Mouse (Mus musculus): Measurements from ENCODE around the gene Igf2bp1. TPM values are rescaled to one million over a fixed set of nuclear protein-coding genes. Genes with fewer than 3 reads are reported as not detected.

Gene Igf2bp1
- polyA plus RNA-seq, 1 experiment from 2014 or later = 17.2 TPM

GRCm38 (mm10) chr11:95980762-95981418 lies 24.9 kb downstream of the Igf2bp1 start:
- 76% methylated on average over 8 of the region's 8 CpGs for WGBS
- Histone ChIP-seq H3K9me3 (ENCODE audit: control insufficient read depth, low read length) (no peaks in the 10 kb centered on the region), H3K27me3 (ENCODE audit: control insufficient read depth, insufficient read depth, low read length) (no peaks in the 10 kb centered on the region), H3K27ac (replicated peaks in 1 of 2; ENCODE audit: control insufficient read depth in 1 of 2, insufficient read depth in 1 of 2, low read depth in 2 of 2, low read length in 2 of 2) (no peak overlapping the region), H3K36me3 (ENCODE audit: control insufficient read depth, insufficient read depth, low read length) (peaks cover 37% of the 10 kb centered on the region), H3K9ac (ENCODE audit: low read length) (no peak overlapping the region), H3K4me3 (ENCODE audit: control insufficient read depth in 1 of 2, insufficient read depth in 1 of 2, low read depth in 1 of 2, low read length in 2 of 2) (no peak overlapping the region), H3K4me2 (ENCODE audit: low read length) (no peak overlapping the region), H3K4me1 (ENCODE audit: control insufficient read depth in 2 of 2, insufficient read depth in 2 of 2, low read length in 2 of 2) (peaks cover 25 to 36% of the 10 kb centered on the region in 2 experiments)
- ATAC-seq (ENCODE audit: insufficient number of reproducible peaks, insufficient read depth, low FRiP score, low read depth) = no peak

- no peak overlapping the region for H3K4me3 ChIP-seq (ENCODE audit: control insufficient read depth in 1 of 2, insufficient read depth in 1 of 2, low read depth in 1 of 2, low read length in 2 of 2)
- peaks cover 22 to 31% of the 10 kb centered on the region in 2 experiments for H3K4me1 ChIP-seq (ENCODE audit: control insufficient read depth in 2 of 2, insufficient read depth in 2 of 2, low read length in 2 of 2)
- H3K27me3 ChIP-seq (ENCODE audit: control insufficient read depth, insufficient read depth, low read length) = no peaks in the 10 kb centered on the region
- H3K36me3 ChIP-seq (ENCODE audit: control insufficient read depth, insufficient read depth, low read length) = peaks cover 60% of the 10 kb centered on the region
- WGBS = 84% methylated on average over 3 of the region's 3 CpGs
- no peaks in the 10 kb centered on the region for H3K9me3 ChIP-seq (ENCODE audit: control insufficient read depth, low read length)
- ATAC-seq (ENCODE audit: insufficient number of reproducible peaks, insufficient read depth, low FRiP score, low read depth) = no peak
- H3K27ac ChIP-seq (replicated peaks in 1 of 2; ENCODE audit: control insufficient read depth in 1 of 2, insufficient read depth in 1 of 2, low read depth in 2 of 2, low read length in 2 of 2) = no peak overlapping the region
- H3K4me2 ChIP-seq (ENCODE audit: low read length) = no peak overlapping the region
- no peak overlapping the region for H3K9ac ChIP-seq (ENCODE audit: low read length)
These were observed 27.3 kb downstream of the Igf2bp1 start for GRCm38 (mm10) chr11:95978487-95978886.

- Histone ChIP-seq H3K9me3 (ENCODE audit: control insufficient read depth, low read length) (no peaks in the 10 kb centered on the region), H3K27me3 (ENCODE audit: control insufficient read depth, insufficient read depth, low read length) (no peaks in the 10 kb centered on the region), H3K27ac (replicated peaks in 1 of 2; ENCODE audit: control insufficient read depth in 1 of 2, insufficient read depth in 1 of 2, low read depth in 2 of 2, low read length in 2 of 2) (no peak overlapping the region), H3K9ac (ENCODE audit: low read length) (no peak overlapping the region), H3K36me3 (ENCODE audit: control insufficient read depth, insufficient read depth, low read length) (peaks cover 81% of the 10 kb centered on the region), H3K4me2 (ENCODE audit: low read length) (no peak overlapping the region), H3K4me1 (ENCODE audit: control insufficient read depth in 2 of 2, insufficient read depth in 2 of 2, low read length in 2 of 2) (peaks cover 4 to 9% of the 10 kb centered on the region in 2 experiments; a peak in 2 of 4 replicates), H3K4me3 (ENCODE audit: control insufficient read depth in 1 of 2, insufficient read depth in 1 of 2, low read depth in 1 of 2, low read length in 2 of 2) (no peak overlapping the region)
- 95% methylated on average over 2 of the region's 2 CpGs for WGBS
- ATAC-seq (ENCODE audit: insufficient number of reproducible peaks, insufficient read depth, low FRiP score, low read depth) = no peak
These were observed 29.4 kb downstream of the Igf2bp1 start for GRCm38 (mm10) chr11:95976290-95976689.

GRCm38 (mm10) chr11:95975694-95976093 lies 30.0 kb downstream of the Igf2bp1 start:
- 96% methylated on average over 5 of the region's 5 CpGs for WGBS
- no peak for ATAC-seq (ENCODE audit: insufficient number of reproducible peaks, insufficient read depth, low FRiP score, low read depth)
- H3K36me3 ChIP-seq (ENCODE audit: control insufficient read depth, insufficient read depth, low read length) = peaks cover 87% of the 10 kb centered on the region

GRCm38 (mm10) chr11:95973187-95973586 lies 32.6 kb downstream of the Igf2bp1 start:
- H3K4me3 ChIP-seq (ENCODE audit: control insufficient read depth in 1 of 2, insufficient read depth in 1 of 2, low read depth in 1 of 2, low read length in 2 of 2) = no peak overlapping the region
- H3K9me3 ChIP-seq (ENCODE audit: control insufficient read depth, low read length) = no peaks in the 10 kb centered on the region
- H3K36me3 ChIP-seq (ENCODE audit: control insufficient read depth, insufficient read depth, low read length) = peaks cover 98% of the 10 kb centered on the region
- no peak overlapping the region for H3K27ac ChIP-seq (replicated peaks in 1 of 2; ENCODE audit: control insufficient read depth in 1 of 2, insufficient read depth in 1 of 2, low read depth in 2 of 2, low read length in 2 of 2)
- no peak overlapping the region for H3K9ac ChIP-seq (ENCODE audit: low read length)
- 77% methylated on average over 6 of the region's 6 CpGs for WGBS
- no peak overlapping the region for H3K4me2 ChIP-seq (ENCODE audit: low read length)
- H3K4me1 ChIP-seq (ENCODE audit: control insufficient read depth in 2 of 2, insufficient read depth in 2 of 2, low read length in 2 of 2) = no peaks in the 10 kb centered on the region
- no peaks in the 10 kb centered on the region for H3K27me3 ChIP-seq (ENCODE audit: control insufficient read depth, insufficient read depth, low read length)
- ATAC-seq (ENCODE audit: insufficient number of reproducible peaks, insufficient read depth, low FRiP score, low read depth) = no peak

More at GRCm38 (mm10) chr11:95975694-95976093, 30.0 kb downstream of the Igf2bp1 start:
- H3K4me1 ChIP-seq (ENCODE audit: control insufficient read depth in 2 of 2, insufficient read depth in 2 of 2, low read length in 2 of 2) = peaks cover 2 to 8% of the 10 kb centered on the region in 2 experiments; a peak in 1 of 4 replicates
- H3K9ac ChIP-seq (ENCODE audit: low read length) = no peak overlapping the region
- no peaks in the 10 kb centered on the region for H3K9me3 ChIP-seq (ENCODE audit: control insufficient read depth, low read length)
- no peak overlapping the region for H3K27ac ChIP-seq (replicated peaks in 1 of 2; ENCODE audit: control insufficient read depth in 1 of 2, insufficient read depth in 1 of 2, low read depth in 2 of 2, low read length in 2 of 2)
- no peak overlapping the region for H3K4me3 ChIP-seq (ENCODE audit: control insufficient read depth in 1 of 2, insufficient read depth in 1 of 2, low read depth in 1 of 2, low read length in 2 of 2)
- H3K4me2 ChIP-seq (ENCODE audit: low read length) = no peak overlapping the region
- H3K27me3 ChIP-seq (ENCODE audit: control insufficient read depth, insufficient read depth, low read length) = no peaks in the 10 kb centered on the region

- no peak overlapping the region for H3K9ac ChIP-seq (ENCODE audit: low read length)
- no peaks in the 10 kb centered on the region for H3K27me3 ChIP-seq (ENCODE audit: control insufficient read depth, insufficient read depth, low read length)
- peaks cover 91% of the 10 kb centered on the region for H3K36me3 ChIP-seq (ENCODE audit: control insufficient read depth, insufficient read depth, low read length)
- WGBS = 76% methylated on average over 7 of the region's 7 CpGs
- no peak overlapping the region for H3K4me3 ChIP-seq (ENCODE audit: control insufficient read depth in 1 of 2, insufficient read depth in 1 of 2, low read depth in 1 of 2, low read length in 2 of 2)
- H3K4me1 ChIP-seq (ENCODE audit: control insufficient read depth in 2 of 2, insufficient read depth in 2 of 2, low read length in 2 of 2) = no peaks in the 10 kb centered on the region
- ATAC-seq (ENCODE audit: insufficient number of reproducible peaks, insufficient read depth, low FRiP score, low read depth) = no peak
- H3K27ac ChIP-seq (replicated peaks in 1 of 2; ENCODE audit: control insufficient read depth in 1 of 2, insufficient read depth in 1 of 2, low read depth in 2 of 2, low read length in 2 of 2) = no peak overlapping the region
- no peak overlapping the region for H3K4me2 ChIP-seq (ENCODE audit: low read length)
- H3K9me3 ChIP-seq (ENCODE audit: control insufficient read depth, low read length) = no peaks in the 10 kb centered on the region
These were observed 42.4 kb downstream of the Igf2bp1 start for GRCm38 (mm10) chr11:95963304-95963703.

- Histone ChIP-seq H3K27ac (replicated peaks in 1 of 2; ENCODE audit: control insufficient read depth in 1 of 2, insufficient read depth in 1 of 2, low read depth in 2 of 2, low read length in 2 of 2) (no peak overlapping the region), H3K36me3 (ENCODE audit: control insufficient read depth, insufficient read depth, low read length) (peaks cover 50% of the 10 kb centered on the region), H3K27me3 (ENCODE audit: control insufficient read depth, insufficient read depth, low read length) (no peaks in the 10 kb centered on the region), H3K9ac (ENCODE audit: low read length) (no peak overlapping the region), H3K4me2 (ENCODE audit: low read length) (no peak overlapping the region), H3K9me3 (ENCODE audit: control insufficient read depth, low read length) (no peaks in the 10 kb centered on the region), H3K4me1 (ENCODE audit: control insufficient read depth in 2 of 2, insufficient read depth in 2 of 2, low read length in 2 of 2) (no peaks in the 10 kb centered on the region), H3K4me3 (ENCODE audit: control insufficient read depth in 1 of 2, insufficient read depth in 1 of 2, low read depth in 1 of 2, low read length in 2 of 2) (no peak overlapping the region)
- WGBS = 69% methylated on average over 6 of the region's 6 CpGs
- ATAC-seq (ENCODE audit: insufficient number of reproducible peaks, insufficient read depth, low FRiP score, low read depth) = no peak
These were observed 46.6 kb downstream of the Igf2bp1 start for GRCm38 (mm10) chr11:95959152-95959551.

- H3K9me3 ChIP-seq (ENCODE audit: control insufficient read depth, low read length) = no peaks in the 10 kb centered on the region
- peaks cover 41% of the 10 kb centered on the region for H3K36me3 ChIP-seq (ENCODE audit: control insufficient read depth, insufficient read depth, low read length)
- H3K4me1 ChIP-seq (ENCODE audit: control insufficient read depth in 2 of 2, insufficient read depth in 2 of 2, low read length in 2 of 2) = no peaks in the 10 kb centered on the region
- no peaks in the 10 kb centered on the region for H3K27me3 ChIP-seq (ENCODE audit: control insufficient read depth, insufficient read depth, low read length)
- no peak overlapping the region for H3K9ac ChIP-seq (ENCODE audit: low read length)
- 55% methylated on average over 9 of the region's 9 CpGs for WGBS
- no peak for ATAC-seq (ENCODE audit: insufficient number of reproducible peaks, insufficient read depth, low FRiP score, low read depth)
- no peak overlapping the region for H3K4me3 ChIP-seq (ENCODE audit: control insufficient read depth in 1 of 2, insufficient read depth in 1 of 2, low read depth in 1 of 2, low read length in 2 of 2)
- H3K4me2 ChIP-seq (ENCODE audit: low read length) = no peak overlapping the region
- no peak overlapping the region for H3K27ac ChIP-seq (replicated peaks in 1 of 2; ENCODE audit: control insufficient read depth in 1 of 2, insufficient read depth in 1 of 2, low read depth in 2 of 2, low read length in 2 of 2)
These were observed 47.5 kb downstream of the Igf2bp1 start for GRCm38 (mm10) chr11:95958251-95958650.
